Mouse (Mus musculus) kidney, postnatal 0 days (tissue): ENCODE data around the gene Acta2. TPM values are rescaled to one million over a fixed set of nuclear protein-coding genes. Genes with fewer than 3 reads are reported as not detected.

ENCODE experiments used
- ATAC-seq: fragments of 200-750 bp; cut with Nextera tagmentation; replicated peaks from 2 replicates; pipeline ENCODE4 v1.8.0; 2017; ENCODE audit warnings: low read depth, moderate number of reproducible peaks, moderate TSS enrichment, moderate library complexity; ENCODE audit not compliant: low FRiP score
- DNase-seq: peaks from one replicate; pipeline ENCODE4 v3.0.0-alpha.2; 2016; ENCODE audit warnings: low spot score
- H3K27ac ChIP-seq: fragments of 300-500 bp; sonication (generic); 2 replicates; pipeline ENCODE4 v1.5.1; 2014; ENCODE audit warnings: mild to moderate bottlenecking
- H3K27me3 ChIP-seq: fragments of 300-500 bp; sonication (generic); 2 replicates; pipeline ENCODE4 v1.6.1; 2014; ENCODE audit warnings: low read length, mixed read lengths; ENCODE audit not compliant: insufficient read depth
- H3K36me3 ChIP-seq: fragments of 300-500 bp; sonication (generic); 2 replicates; pipeline ENCODE4 v1.6.1; 2014; ENCODE audit warnings: low read length, mixed read lengths; ENCODE audit not compliant: insufficient read depth
- H3K4me1 ChIP-seq: fragments of 300-500 bp; sonication (generic); replicated peaks from 2 replicates; pipeline ENCODE4 v1.6.1; 2014; ENCODE audit warnings: antibody characterized with exemption, low read length, mixed read lengths; ENCODE audit not compliant: insufficient read depth
- H3K4me2 ChIP-seq: fragments of 300-500 bp; sonication (generic); 2 replicates; pipeline ENCODE4 v1.6.1; 2014; ENCODE audit warnings: mild to moderate bottlenecking, low read length, moderate library complexity, mixed read lengths
- H3K4me3 ChIP-seq: fragments of 300-500 bp; sonication (generic); replicated peaks from 2 replicates; pipeline ENCODE4 v1.5.1; 2014; ENCODE audit warnings: low read depth, low read length
- H3K9ac ChIP-seq: fragments of 300-500 bp; sonication (generic); 2 replicates; pipeline ENCODE4 v1.6.1; 2014; ENCODE audit warnings: low read depth, low read length
- H3K9me3 ChIP-seq: fragments of 300-500 bp; sonication (generic); replicated peaks from 2 replicates; pipeline ENCODE4 v1.6.1; 2016; ENCODE audit warnings: low read length, inconsistent platforms, mixed read lengths
- CTCF ChIP-seq: IDR thresholded peaks from 2 replicates; pipeline ENCODE4 v1.5.1; 2016; ENCODE audit warnings: antibody characterized with exemption, low read depth, mild to moderate bottlenecking, moderate library complexity
- WGBS: fragments of 180-500 bp; shearing (Covaris S2); extraction: QIAGEN DNeasy Blood & Tissue Kit; methylation state at CpG from one replicate; pipeline ENCODE4 v1.1.7; 2014; 5-methylcytosine and 5-hydroxymethylcytosine counted together
- polyA plus RNA-seq: library from polyadenylated mRNA; unstranded; fragments of >200 nt; fragmentation: Nextera tagmentation; extraction: Ambion mirVana; gene quantifications from 2 replicates; pipeline ENCODE4 v1.2.1, GENCODE M21; 2015

Acta2 gene
- polyA plus RNA-seq: 450 and 526 TPM in 2 replicates

DNA sequence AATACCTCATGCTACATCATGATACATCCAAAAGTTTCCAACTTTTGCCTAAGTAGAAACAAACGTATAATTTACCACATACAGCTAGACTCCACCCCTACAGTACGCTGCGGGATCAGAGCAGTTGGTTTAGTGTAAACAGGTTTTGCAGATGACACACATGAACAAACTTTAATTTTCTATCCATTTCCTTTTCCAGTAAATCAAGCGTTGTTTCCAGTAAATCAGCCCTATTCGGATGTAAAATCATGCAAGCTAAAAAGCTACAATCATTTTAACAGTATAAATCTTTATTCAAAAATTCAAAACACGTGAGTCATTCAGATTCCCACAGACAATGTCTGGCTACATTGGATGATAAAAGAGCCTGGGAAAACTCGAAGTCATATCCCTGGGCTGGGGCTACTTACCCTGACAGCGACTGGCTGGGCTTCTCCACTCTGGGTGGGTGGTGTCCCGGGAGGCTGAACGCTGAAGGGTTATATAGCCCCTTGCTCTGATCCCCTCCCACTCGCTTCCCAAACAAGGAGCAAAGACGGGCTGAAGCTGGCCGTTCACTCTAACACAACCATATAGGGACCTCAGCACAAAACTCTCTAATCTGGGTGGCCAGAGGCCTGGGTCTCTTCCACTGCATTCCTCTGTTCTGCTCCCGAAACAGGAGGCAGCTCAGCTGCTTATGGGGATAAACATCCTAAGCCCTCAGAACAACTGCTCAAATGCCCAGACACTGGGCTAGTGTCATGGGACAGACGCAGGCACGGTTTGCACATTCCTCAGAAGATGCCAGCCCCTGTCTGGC, at the start of gene Acta2:
Acta2 (minus strand) TSS at position 711 of the 802 bp plus-strand sequence.
- no peaks in the 10 kb centered on the region for H3K9me3 ChIP-seq
- 20% methylated on average over 16 of the region's 16 CpGs for WGBS
- H3K4me3 ChIP-seq: peak within 1 kb of the TSS; percentile 40
- ATAC-seq (peak; percentile 67), DNase-seq (peak; percentile 85)
- no peaks in the 10 kb centered on the region for H3K36me3 ChIP-seq
- H3K9ac ChIP-seq: peak within 1 kb of the TSS; percentile 40; the same call in 1 of the 2 replicates
- H3K4me2 ChIP-seq: peak within 1 kb of the TSS; percentile 51
- no peak for TF ChIP-seq CTCF
- 0 out of 2 replicates have a peak, but pooled peaks cover 5% of the 10 kb centered on the region for H3K4me1 ChIP-seq
- no peaks in the 10 kb centered on the region for H3K27me3 ChIP-seq
- H3K27ac ChIP-seq: peak within 1 kb of the TSS; percentile 78

- Histone ChIP-seq H3K27me3 (no peaks in the 10 kb centered on the region), H3K4me3 (no peak overlapping the region), H3K36me3 (no peaks in the 10 kb centered on the region), H3K9me3 (no peaks in the 10 kb centered on the region), H3K4me2 (no peak overlapping the region), H3K27ac (no peak overlapping the region), H3K4me1 (no peaks in the 10 kb centered on the region), H3K9ac (no peak overlapping the region)
- no peak for TF ChIP-seq CTCF
- DNase-seq (no peak), ATAC-seq (no peak)
Observed at GRCm38 (mm10) chr19:34304917-34305316, 49.5 kb upstream of the Acta2 start.

GRCm38 (mm10) chr19:34300430-34300829, 45.0 kb upstream of the Acta2 start:
- Histone ChIP-seq H3K9ac (no peak overlapping the region), H3K4me3 (no peak overlapping the region), H3K27me3 (no peaks in the 10 kb centered on the region), H3K4me2 (no peak overlapping the region), H3K36me3 (no peaks in the 10 kb centered on the region), H3K27ac (no peak overlapping the region), H3K9me3 (no peaks in the 10 kb centered on the region), H3K4me1 (no peaks in the 10 kb centered on the region)
- WGBS: 84% methylated on average over 2 of the region's 2 CpGs
- TF ChIP-seq CTCF: no peak
- no peak for DNase-seq
- no peak for ATAC-seq

DNA sequence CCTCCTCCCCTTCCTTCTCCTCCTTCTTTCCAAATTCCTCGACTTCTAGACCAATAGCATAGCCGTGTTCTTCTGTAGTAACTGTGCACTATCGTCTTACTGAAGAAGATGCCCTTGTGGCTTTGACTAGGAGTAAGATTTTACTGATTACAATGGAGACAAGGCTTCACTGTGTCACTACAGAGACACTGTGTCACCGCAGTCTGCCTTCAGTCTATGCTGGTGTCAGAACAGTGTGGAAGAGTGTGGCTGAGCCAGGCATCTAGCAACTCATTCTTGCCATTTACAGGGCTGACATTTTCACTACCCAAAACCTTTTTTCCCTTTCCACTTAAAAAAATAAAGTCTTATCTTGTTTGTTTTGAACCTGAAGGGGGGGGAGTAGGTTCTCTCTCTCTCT, 43.8 kb upstream of the Acta2 start:
- no peak overlapping the region for H3K4me2 ChIP-seq
- no peaks in the 10 kb centered on the region for H3K27me3 ChIP-seq
- H3K9ac ChIP-seq: no peak overlapping the region
- no peak overlapping the region for H3K4me3 ChIP-seq
- no peak for TF ChIP-seq CTCF
- H3K9me3 ChIP-seq: no peaks in the 10 kb centered on the region
- no peaks in the 10 kb centered on the region for H3K4me1 ChIP-seq
- DNase-seq (no peak), ATAC-seq (no peak)
- WGBS: 70% methylated on average over 4 of the region's 4 CpGs
- H3K36me3 ChIP-seq: no peaks in the 10 kb centered on the region
- no peak overlapping the region for H3K27ac ChIP-seq

DNA sequence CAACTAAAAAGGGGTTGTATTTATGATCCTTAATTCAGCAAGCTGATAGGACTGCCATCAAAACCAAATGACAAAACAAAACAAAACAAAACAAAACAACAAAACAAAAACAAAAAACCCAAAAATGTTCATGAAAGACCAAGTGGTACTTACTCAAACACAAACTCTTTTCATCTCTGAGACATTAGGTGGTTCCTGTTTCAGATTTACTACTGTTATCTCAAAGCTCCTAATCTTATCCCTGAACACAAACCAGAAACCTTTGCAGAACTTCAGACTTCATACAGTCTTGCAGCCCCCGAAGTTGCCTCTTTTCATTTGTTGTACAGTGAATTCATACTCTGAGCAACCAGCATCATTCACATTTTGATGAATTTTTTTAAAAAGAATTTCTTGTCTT, 43.1 kb upstream of the Acta2 start:
- WGBS: 63% methylated on average over 1 of the region's 1 CpGs
- DNase-seq: no peak
- ATAC-seq: no peak
- Histone ChIP-seq H3K36me3 (no peaks in the 10 kb centered on the region), H3K27ac (no peak overlapping the region), H3K9ac (no peak overlapping the region), H3K27me3 (no peaks in the 10 kb centered on the region), H3K4me1 (no peaks in the 10 kb centered on the region), H3K9me3 (no peaks in the 10 kb centered on the region), H3K4me3 (no peak overlapping the region), H3K4me2 (no peak overlapping the region)
- no peak for TF ChIP-seq CTCF

DNA sequence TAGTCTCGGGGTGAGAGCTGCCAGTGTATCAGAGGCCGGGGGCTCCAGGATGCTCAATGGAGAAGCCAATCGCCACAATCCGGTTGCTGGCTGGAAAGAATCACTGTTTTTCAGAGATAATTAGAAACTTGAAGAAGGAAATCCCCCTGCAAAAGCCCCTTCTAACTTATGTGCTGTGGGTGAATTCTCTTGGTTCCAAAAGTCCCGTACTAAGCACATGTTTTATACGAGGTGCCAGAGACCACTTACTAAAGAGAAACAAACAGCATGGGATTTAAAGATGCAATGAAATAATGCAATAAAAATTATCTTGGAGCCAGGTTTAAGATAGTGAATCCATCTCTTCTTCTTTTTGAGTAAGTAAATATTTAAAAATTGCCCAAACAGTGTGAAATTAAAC, 40.1 kb upstream of the Acta2 start:
- no peak for ATAC-seq
- H3K9ac ChIP-seq: no peak overlapping the region

More for the DNA sequence above, 40.1 kb upstream of the Acta2 start:
- Histone ChIP-seq H3K27me3 (no peaks in the 10 kb centered on the region), H3K9me3 (no peaks in the 10 kb centered on the region), H3K4me1 (no peaks in the 10 kb centered on the region), H3K4me2 (no peak overlapping the region), H3K27ac (no peak overlapping the region), H3K4me3 (no peak overlapping the region), H3K36me3 (no peaks in the 10 kb centered on the region)
- no peak for TF ChIP-seq CTCF
- no peak for DNase-seq
- 62% methylated on average over 6 of the region's 6 CpGs for WGBS
